Mouse (Mus musculus) liver, embryonic 14.5 days (tissue): Measurements from ENCODE around the gene Cd200.

ENCODE experiments used
- CTCF ChIP-seq: IDR thresholded peaks from 2 replicates; pipeline ENCODE4 v1.5.1; 2016; ENCODE audit warnings: antibody characterized with exemption, low read depth, control low read depth
- EP300 ChIP-seq: IDR thresholded peaks from 2 replicates; pipeline ENCODE4 v1.6.1; 2016; ENCODE audit warnings: antibody characterized with exemption, low read depth

- TF ChIP-seq CTCF, result no peak
- no peak for TF ChIP-seq EP300
These were observed 61.9 kb downstream of the Cd200 start for GRCm38 (mm10) chr16:45346930-45347387.
